Mouse (Mus musculus): ENCODE data around the gene Trak2. TPM values are rescaled to one million over a fixed set of nuclear protein-coding genes. Genes with fewer than 3 reads are reported as not detected.
"Not testable (repeated sequence)": the region's sequence is repeated elsewhere in the genome, so short reads cannot be mapped to it uniquely, and the experiment has no call there.

Gene Trak2
- polyA plus RNA-seq, 1 experiment: 24.6 TPM

GRCm38 (mm10) chr1:58970054-58970453 lies 3.2 kb downstream of the Trak2 start:
- TF ChIP-seq CTCF (IDR thresholded peaks at IDR 0.05; ENCODE audit: low read depth, low read length): no peak
- TF ChIP-seq POLR2A (IDR thresholded peaks at IDR 0.05; ENCODE audit: borderline replicate concordance, low read depth, low read length): no peak
- Histone ChIP-seq H3K27ac (ENCODE audit: insufficient read depth, low read depth, low read length) (no peak overlapping the region), H3K4me3 (ENCODE audit: insufficient read depth, low read length) (no peak overlapping the region), H3K4me1 (ENCODE audit: control insufficient read depth, insufficient read depth, low read length) (peaks cover 34% of the 10 kb centered on the region)

- H3K4me1 ChIP-seq (ENCODE audit: control insufficient read depth, insufficient read depth, low read length): peaks cover 38% of the 10 kb centered on the region
- TF ChIP-seq POLR2A (IDR thresholded peaks at IDR 0.05; ENCODE audit: borderline replicate concordance, low read depth, low read length) (no peak), CTCF (IDR thresholded peaks at IDR 0.05; ENCODE audit: low read depth, low read length) (no peak)
- no peak overlapping the region for H3K27ac ChIP-seq (ENCODE audit: insufficient read depth, low read depth, low read length)
- H3K4me3 ChIP-seq (ENCODE audit: insufficient read depth, low read length): no peak overlapping the region
Measured at GRCm38 (mm10) chr1:58967534-58967933, 5.7 kb downstream of the Trak2 start.

GRCm38 (mm10) chr1:58962865-58963264 lies 10.4 kb downstream of the Trak2 start:
- Histone ChIP-seq H3K4me1 (ENCODE audit: control insufficient read depth, insufficient read depth, low read length) (peaks cover 29% of the 10 kb centered on the region), H3K4me3 (ENCODE audit: insufficient read depth, low read length) (no peak overlapping the region), H3K27ac (ENCODE audit: insufficient read depth, low read depth, low read length) (no peak overlapping the region)
- TF ChIP-seq POLR2A (IDR thresholded peaks at IDR 0.05; ENCODE audit: borderline replicate concordance, low read depth, low read length) (no peak), CTCF (IDR thresholded peaks at IDR 0.05; ENCODE audit: low read depth, low read length) (no peak)

- Histone ChIP-seq H3K4me3 (ENCODE audit: insufficient read depth, low read length) (no peak overlapping the region), H3K27ac (ENCODE audit: insufficient read depth, low read depth, low read length) (no peak overlapping the region), H3K4me1 (ENCODE audit: control insufficient read depth, insufficient read depth, low read length) (peaks cover 30% of the 10 kb centered on the region)
- TF ChIP-seq POLR2A (IDR thresholded peaks at IDR 0.05; ENCODE audit: borderline replicate concordance, low read depth, low read length) (no peak), CTCF (IDR thresholded peaks at IDR 0.05; ENCODE audit: low read depth, low read length) (no peak)
Measured at GRCm38 (mm10) chr1:58962418-58962817, 10.8 kb downstream of the Trak2 start.

GRCm38 (mm10) chr1:58961152-58961893 lies 11.9 kb downstream of the Trak2 start:
- no peak overlapping the region for H3K27ac ChIP-seq (ENCODE audit: insufficient read depth, low read depth, low read length)
- no peak for TF ChIP-seq POLR2A (IDR thresholded peaks at IDR 0.05; ENCODE audit: borderline replicate concordance, low read depth, low read length)
- no peak for TF ChIP-seq CTCF (IDR thresholded peaks at IDR 0.05; ENCODE audit: low read depth, low read length)
- no peak overlapping the region for H3K4me3 ChIP-seq (ENCODE audit: insufficient read depth, low read length)
- H3K4me1 ChIP-seq (ENCODE audit: control insufficient read depth, insufficient read depth, low read length): peaks cover 31% of the 10 kb centered on the region

GRCm38 (mm10) chr1:58959682-58960081 lies 13.5 kb downstream of the Trak2 start:
- Histone ChIP-seq H3K4me1 (ENCODE audit: control insufficient read depth, insufficient read depth, low read length) (peaks cover 32% of the 10 kb centered on the region), H3K27ac (ENCODE audit: insufficient read depth, low read depth, low read length) (no peak overlapping the region), H3K4me3 (ENCODE audit: insufficient read depth, low read length) (no peak overlapping the region)
- TF ChIP-seq POLR2A (IDR thresholded peaks at IDR 0.05; ENCODE audit: borderline replicate concordance, low read depth, low read length) (no peak), CTCF (IDR thresholded peaks at IDR 0.05; ENCODE audit: low read depth, low read length) (no peak)

GRCm38 (mm10) chr1:58958789-58959526 lies 14.3 kb downstream of the Trak2 start:
- H3K4me1 ChIP-seq (ENCODE audit: control insufficient read depth, insufficient read depth, low read length): peaks cover 38% of the 10 kb centered on the region
- H3K27ac ChIP-seq (ENCODE audit: insufficient read depth, low read depth, low read length); H3K4me3 ChIP-seq (ENCODE audit: insufficient read depth, low read length): not testable (repeated sequence)

GRCm38 (mm10) chr1:58957931-58958330 lies 15.3 kb downstream of the Trak2 start:
- H3K27ac ChIP-seq (ENCODE audit: insufficient read depth, low read depth, low read length): no peak overlapping the region
- no peak for TF ChIP-seq CTCF (IDR thresholded peaks at IDR 0.05; ENCODE audit: low read depth, low read length)
- TF ChIP-seq POLR2A (IDR thresholded peaks at IDR 0.05; ENCODE audit: borderline replicate concordance, low read depth, low read length): no peak
- no peak overlapping the region for H3K4me3 ChIP-seq (ENCODE audit: insufficient read depth, low read length)
- H3K4me1 ChIP-seq (ENCODE audit: control insufficient read depth, insufficient read depth, low read length): peaks cover 45% of the 10 kb centered on the region

GRCm38 (mm10) chr1:58956229-58956628 lies 17.0 kb downstream of the Trak2 start:
- peaks cover 49% of the 10 kb centered on the region for H3K4me1 ChIP-seq (ENCODE audit: control insufficient read depth, insufficient read depth, low read length)
- TF ChIP-seq POLR2A (IDR thresholded peaks at IDR 0.05; ENCODE audit: borderline replicate concordance, low read depth, low read length) (no peak), CTCF (IDR thresholded peaks at IDR 0.05; ENCODE audit: low read depth, low read length) (no peak)
- no peak overlapping the region for H3K27ac ChIP-seq (ENCODE audit: insufficient read depth, low read depth, low read length)
- no peak overlapping the region for H3K4me3 ChIP-seq (ENCODE audit: insufficient read depth, low read length)

- Histone ChIP-seq H3K4me3 (ENCODE audit: insufficient read depth, low read length) (no peak overlapping the region), H3K27ac (ENCODE audit: insufficient read depth, low read depth, low read length) (no peak overlapping the region), H3K4me1 (ENCODE audit: control insufficient read depth, insufficient read depth, low read length) (peaks cover 51% of the 10 kb centered on the region)
- no peak for TF ChIP-seq CTCF (IDR thresholded peaks at IDR 0.05; ENCODE audit: low read depth, low read length)
- no peak for TF ChIP-seq POLR2A (IDR thresholded peaks at IDR 0.05; ENCODE audit: borderline replicate concordance, low read depth, low read length)
Measured at GRCm38 (mm10) chr1:58955716-58956115, 17.5 kb downstream of the Trak2 start.

Data from bone marrow macrophage, adult 2 months (primary cell).